Mouse (Mus musculus) midbrain, embryonic 15.5 days (tissue): ENCODE results near the gene Ywhag. TPM values are rescaled to one million over a fixed set of nuclear protein-coding genes. Genes with fewer than 3 reads are reported as not detected.

Experiments
- ATAC-seq: fragments of 200-750 bp; cut with Nextera tagmentation; replicated peaks from 2 replicates; pipeline ENCODE4 v1.8.0; 2017; ENCODE audit warnings: moderate TSS enrichment
- H3K27ac ChIP-seq: fragments of 300-500 bp; sonication (generic); 2 replicates; pipeline ENCODE4 v1.5.1; 2015; ENCODE audit warnings: mild to moderate bottlenecking, inconsistent platforms
- H3K27me3 ChIP-seq: fragments of 300-500 bp; sonication (generic); replicated peaks from 2 replicates; pipeline ENCODE4 v1.6.1; 2015; ENCODE audit warnings: inconsistent platforms
- H3K36me3 ChIP-seq: fragments of 300-500 bp; sonication (generic); replicated peaks from 2 replicates; pipeline ENCODE4 v1.6.1; 2015; ENCODE audit warnings: inconsistent platforms
- H3K4me1 ChIP-seq: fragments of 300-500 bp; sonication (generic); 2 replicates; pipeline ENCODE4 v1.6.1; 2015; ENCODE audit warnings: inconsistent platforms
- H3K4me2 ChIP-seq: fragments of 300-500 bp; sonication (generic); 2 replicates; pipeline ENCODE4 v1.6.1; 2015; ENCODE audit warnings: inconsistent platforms, mild to moderate bottlenecking, moderate library complexity
- H3K4me3 ChIP-seq: fragments of 300-500 bp; sonication (generic); 2 replicates; pipeline ENCODE4 v1.5.1; 2015; ENCODE audit warnings: mild to moderate bottlenecking, inconsistent platforms
- H3K9ac ChIP-seq: fragments of 300-500 bp; sonication (generic); 2 replicates; pipeline ENCODE4 v1.6.1; 2015; ENCODE audit warnings: mild to moderate bottlenecking, inconsistent platforms
- H3K9me3 ChIP-seq: fragments of 300-500 bp; sonication (generic); 2 replicates; pipeline ENCODE4 v1.6.1; 2016; ENCODE audit warnings: inconsistent platforms
- WGBS: fragments of 180-500 bp; shearing (Covaris S2); methylation state at CpG from one replicate; pipeline ENCODE4 v1.1.7; 2015; ENCODE audit warnings: mixed read lengths; 5-methylcytosine and 5-hydroxymethylcytosine counted together
- polyA plus RNA-seq: library from polyadenylated mRNA; unstranded; fragments of >200 nt; fragmentation: Nextera tagmentation; extraction: Ambion mirVana; gene quantifications from 2 replicates; pipeline ENCODE4 v1.2.1, GENCODE M21; 2015

Ywhag gene
- polyA plus RNA-seq, 1 experiment from 2014 or later, result 866 TPM

DNA sequence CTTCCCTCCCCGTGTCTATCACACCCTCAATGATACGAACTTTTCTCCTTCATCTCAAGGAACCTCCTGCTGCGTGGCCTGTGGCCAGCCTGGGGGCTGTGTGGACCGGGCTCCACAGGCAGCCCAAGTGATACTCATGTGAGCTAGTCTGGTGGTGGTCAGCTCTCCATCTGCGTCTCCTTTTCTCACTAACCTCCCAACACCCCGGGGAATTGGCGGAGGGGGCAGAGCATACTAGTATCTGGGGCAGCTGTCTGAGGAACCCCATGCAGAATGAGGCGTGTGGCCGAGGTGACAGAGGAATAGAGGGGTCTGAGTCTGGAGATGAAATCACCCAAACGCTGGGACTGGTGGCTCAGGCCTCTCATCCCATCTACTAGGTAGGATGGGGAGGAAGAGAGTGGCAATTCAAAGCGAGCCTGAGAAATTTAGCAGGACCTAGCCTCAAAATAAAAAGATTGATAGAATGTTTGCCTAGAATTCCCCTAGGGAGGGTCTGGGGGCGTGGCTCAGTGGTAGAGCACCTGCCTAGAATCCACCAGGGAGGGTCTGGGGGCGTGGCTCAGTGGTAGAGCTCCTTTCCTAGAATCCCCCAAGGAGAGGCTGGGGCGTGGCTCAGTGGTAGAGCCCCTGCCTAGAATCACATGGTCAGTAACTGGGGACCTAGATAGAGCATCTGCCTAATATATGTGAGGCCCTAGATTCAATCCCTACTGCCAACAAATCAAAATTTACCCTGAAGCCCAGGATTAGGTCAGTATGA, 64.6 kb downstream of the Ywhag start:
- no peak overlapping the region for H3K9ac ChIP-seq
- peak overlapping the region; percentile 66 for H3K4me2 ChIP-seq
- H3K27ac ChIP-seq, result no peak overlapping the region
- no peaks in the 10 kb centered on the region for H3K36me3 ChIP-seq
- no peaks in the 10 kb centered on the region for H3K9me3 ChIP-seq
- 0 out of 2 replicates have a peak, but pooled peaks cover 2% of the 10 kb centered on the region for H3K27me3 ChIP-seq
- ATAC-seq, result no peak
- H3K4me3 ChIP-seq, result 0 out of 2 replicates have a peak overlapping the region, but pooled peaks have one; percentile 41
- peaks cover 19% of the 10 kb centered on the region for H3K4me1 ChIP-seq
- 62% methylated on average over 14 of the region's 14 CpGs for WGBS

DNA sequence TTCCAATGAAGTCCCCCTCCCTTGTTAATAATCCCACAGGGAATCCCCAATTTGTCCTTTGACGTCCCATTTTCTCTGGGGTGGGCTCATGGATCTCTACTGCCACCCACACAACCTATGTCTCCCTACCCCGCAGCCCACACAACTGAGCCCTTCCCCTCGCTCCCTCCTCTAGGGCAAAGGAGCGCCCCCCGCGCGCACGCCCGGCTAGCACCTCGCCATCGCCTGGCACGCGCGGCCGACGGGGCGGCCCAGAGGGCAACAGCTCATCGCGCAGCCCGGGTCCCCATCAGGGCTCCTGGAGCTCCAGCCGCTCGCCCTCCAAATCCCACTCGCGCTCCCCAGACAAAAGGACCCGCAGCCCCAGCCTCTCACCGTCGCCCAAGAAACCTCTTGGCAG, 65.8 kb downstream of the Ywhag start:
- Histone ChIP-seq H3K9ac (peak overlapping the region; percentile 36), H3K4me3 (peak overlapping the region; percentile 41), H3K4me2 (peak overlapping the region; percentile 66), H3K4me1 (peaks cover 19% of the 10 kb centered on the region), H3K9me3 (no peaks in the 10 kb centered on the region), H3K36me3 (no peaks in the 10 kb centered on the region), H3K27me3 (peaks cover 2% of the 10 kb centered on the region; the same call in 1 of the 2 replicates), H3K27ac (peak overlapping the region; percentile 9; the same call in 1 of the 2 replicates)
- peak; percentile 50; the same call in 1 of the 2 replicates for ATAC-seq
- 3% methylated on average over 27 of the region's 27 CpGs for WGBS

DNA sequence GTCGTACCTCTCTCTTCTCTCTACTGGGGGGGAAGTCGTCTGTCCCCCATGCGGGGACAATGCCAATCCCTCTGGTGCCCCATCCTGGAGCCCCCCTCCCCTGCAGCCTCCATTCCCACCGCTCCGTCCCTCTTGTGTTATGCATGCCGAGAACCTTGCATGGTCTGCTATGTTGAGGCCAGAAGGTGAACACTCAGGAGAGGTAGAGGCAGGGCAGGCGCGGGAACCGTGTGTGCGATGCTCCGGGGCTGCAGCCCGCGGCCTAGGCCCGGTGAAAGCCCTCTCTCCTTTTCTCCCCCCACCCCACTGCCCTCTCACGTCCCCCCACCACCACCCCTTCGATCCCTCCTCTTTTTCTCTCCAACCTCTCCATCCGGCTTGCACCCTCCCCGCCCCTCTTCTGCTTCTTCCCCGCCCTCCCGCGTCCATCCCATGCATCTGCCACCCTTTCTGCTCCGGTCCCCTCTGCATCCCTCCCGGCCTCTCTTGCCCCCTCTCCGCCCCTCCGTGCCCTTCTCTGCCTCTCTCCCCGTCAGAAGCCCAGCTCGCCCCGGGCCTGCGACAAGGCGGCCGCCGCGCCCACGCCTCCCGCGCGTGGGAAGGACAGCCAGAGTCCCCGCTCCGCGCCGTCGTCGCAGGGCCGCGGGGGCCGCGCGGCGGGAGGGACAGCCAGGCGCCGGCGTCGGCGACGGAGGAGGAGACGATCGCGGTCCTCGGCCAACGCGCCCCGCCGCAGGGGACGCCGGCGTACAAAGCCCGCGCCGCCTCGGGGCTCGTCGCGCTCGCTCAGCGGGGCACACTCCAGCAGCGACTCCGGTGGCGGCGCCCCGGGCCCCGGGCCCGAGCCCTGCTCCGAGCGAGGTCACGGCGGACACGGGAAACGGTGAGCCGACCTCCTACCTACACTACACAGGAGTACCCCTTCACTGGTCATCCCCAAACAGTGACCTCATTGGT, 66.5 kb downstream of the Ywhag start:
- Histone ChIP-seq H3K4me3 (peak overlapping the region; percentile 41), H3K4me1 (peaks cover 19% of the 10 kb centered on the region), H3K9ac (peak overlapping the region; percentile 55), H3K9me3 (no peaks in the 10 kb centered on the region), H3K27me3 (peaks cover 2% of the 10 kb centered on the region; the same call in 1 of the 2 replicates), H3K27ac (peak overlapping the region; percentile 68), H3K4me2 (peak overlapping the region; percentile 66), H3K36me3 (no peaks in the 10 kb centered on the region)
- WGBS, result 2% methylated on average over 67 of the region's 89 CpGs
- peak; percentile 65 for ATAC-seq

DNA sequence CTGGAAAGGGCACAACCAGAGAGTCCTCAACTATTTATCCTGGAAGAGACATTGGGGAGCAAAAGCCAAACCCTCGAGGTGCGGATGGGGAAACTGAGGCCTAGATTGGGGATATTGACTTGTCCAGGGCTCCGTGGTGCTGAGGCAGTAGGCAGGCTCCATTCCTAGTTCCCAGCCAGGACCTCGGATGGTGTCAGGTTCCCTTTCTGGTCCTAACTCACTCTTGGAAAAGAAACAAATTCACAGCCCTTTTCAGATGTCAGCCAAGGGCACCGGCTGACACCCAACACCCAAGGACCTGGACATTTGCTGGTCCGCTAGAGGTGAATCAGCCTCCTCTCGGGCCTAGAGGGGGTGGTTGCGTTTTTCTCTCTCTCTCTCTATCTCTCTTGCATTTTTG, 67.8 kb downstream of the Ywhag start:
- Histone ChIP-seq H3K4me3 (no peak overlapping the region), H3K9ac (no peak overlapping the region), H3K27ac (no peak overlapping the region), H3K27me3 (peaks cover 2% of the 10 kb centered on the region; the same call in 1 of the 2 replicates), H3K4me2 (no peak overlapping the region), H3K4me1 (peaks cover 19% of the 10 kb centered on the region), H3K36me3 (0 out of 2 replicates have a peak, but pooled peaks cover 2% of the 10 kb centered on the region), H3K9me3 (no peaks in the 10 kb centered on the region)
- 48% methylated on average over 8 of the region's 8 CpGs for WGBS
- ATAC-seq, result no peak

Other genes starting within 250 kb of the Ywhag start
- gene Tmem120a, start 190.2 kb downstream of the Ywhag start, polyA plus RNA-seq, result 82.4 and 85.5 TPM in 2 replicates
- gene Styxl1, start 156.2 kb downstream of the Ywhag start, polyA plus RNA-seq, result 0.50 TPM in 1 of 2 replicates, not detected in the other
- 581 and 587 TPM in 2 replicates for gene Mdh2, start 156.1 kb downstream of the Ywhag start, polyA plus RNA-seq
- 98.9 and 111 TPM in 2 replicates for gene Srrm3, start 127.7 kb downstream of the Ywhag start, polyA plus RNA-seq
- 13.4 and 13.9 TPM in 2 replicates for gene Hspb1, start 46.7 kb downstream of the Ywhag start, polyA plus RNA-seq
- 1.4 and 2.2 TPM in 2 replicates for gene Ssc4d, start 39.9 kb upstream of the Ywhag start, polyA plus RNA-seq
- 0.17 and 0.21 TPM in 2 replicates for gene Zp3, start 45.5 kb upstream of the Ywhag start, polyA plus RNA-seq
- 26.8 and 27.5 TPM in 2 replicates for gene Dtx2, start 60.2 kb upstream of the Ywhag start, polyA plus RNA-seq
- not detected in 2 replicates for gene Upk3b, start 103.9 kb upstream of the Ywhag start, polyA plus RNA-seq
- gene Upk3bl, start 119.9 kb upstream of the Ywhag start, polyA plus RNA-seq, result not detected in 2 replicates
- gene Rasa4, start 149.3 kb upstream of the Ywhag start, polyA plus RNA-seq, result 22.0 and 22.8 TPM in 2 replicates
- 196 and 200 TPM in 2 replicates for gene Polr2j, start 182.0 kb upstream of the Ywhag start, polyA plus RNA-seq
- 28.6 and 30.7 TPM in 2 replicates for gene Lrwd1, start 201.5 kb upstream of the Ywhag start, polyA plus RNA-seq
- 22.3 and 22.8 TPM in 2 replicates for gene Alkbh4, start 201.5 kb upstream of the Ywhag start, polyA plus RNA-seq
- 52.0 and 53.2 TPM in 2 replicates for gene Orai2, start 236.1 kb upstream of the Ywhag start, polyA plus RNA-seq